Comparison of ENCODE assay signal across 22 mouse cellular contexts in the genomic region with DNA sequence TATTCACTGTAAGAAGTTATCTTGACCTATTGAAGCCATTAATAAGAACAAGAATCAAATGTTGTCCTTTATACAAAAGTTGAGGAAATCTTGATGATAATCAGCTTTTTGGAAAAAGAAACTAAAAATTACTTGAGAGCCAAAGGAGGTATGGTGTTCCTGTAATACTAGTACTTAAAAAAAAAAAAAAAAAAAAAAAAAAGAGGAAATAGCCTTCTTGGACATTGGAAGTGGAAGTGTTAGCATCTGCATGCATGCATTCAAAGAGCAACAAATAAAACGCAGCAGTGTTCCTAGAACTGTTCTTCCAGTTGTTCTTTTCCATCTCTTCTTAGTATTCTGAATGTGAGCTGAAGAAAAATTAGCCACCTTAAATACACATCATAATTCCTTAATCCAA. TPM values are rescaled to one million over a fixed set of nuclear protein-coding genes. Genes with fewer than 3 reads are reported as not detected.
DNase-seq lines count a peak whose midpoint lies in the region; ATAC-seq and TF ChIP-seq lines count a peak whose summit lies in the region.
"Had no signal": no experiment of that assay in that cellular context is flagged by ENCODE, and none has a peak within 500 bp of the region (broad histone marks: within the 10 kb centered on the region; RNA-seq: fewer than 3 reads in every experiment).

No protein-coding gene starts in this region.

- no peak for ATAC-seq in midbrain, embryonic 11.5 days (ENCODE audit: low FRiP score)
- ATAC-seq in midbrain, embryonic 15.5 days (replicated peaks): no peak
- ATAC-seq: activated CD4-positive, CD25-positive, alpha-beta regulatory T cell, adult 4 months; CD4-positive, CD25-positive, alpha-beta regulatory T cell, adult 4 months; forebrain, embryonic 13.5 days; forebrain, embryonic 15.5 days; forebrain, postnatal 0 days; Patski had no signal

- no peak overlapping the region for H3K4me3 ChIP-seq in midbrain, embryonic 11.5 days (ENCODE audit: low read depth, low read length)
- no peak overlapping the region for H3K4me3 ChIP-seq in midbrain, embryonic 15.5 days
- no peak overlapping the region for H3K4me3 ChIP-seq in bone marrow macrophage, adult 2 months (ENCODE audit: insufficient read depth, low read length)
- no peak overlapping the region for H3K4me3 ChIP-seq in macrophage (ENCODE audit: inconsistent target)
- H3K4me3 ChIP-seq: embryonic facial prominence, embryonic 10.5 days; embryonic facial prominence, embryonic 12.5 days; forebrain, embryonic 13.5 days; forebrain, embryonic 15.5 days had no signal

- 90% methylated on average over 1 of the region's 1 CpGs for WGBS in midbrain, embryonic 11.5 days
- 96% methylated on average over 1 of the region's 1 CpGs for WGBS in midbrain, embryonic 15.5 days
- 33% methylated on average over 1 of the region's 1 CpGs for WGBS in macrophage (ENCODE audit: missing documents)

- intact Hi-C loops in gastrocnemius, postnatal 14 days (cut with DNase I; ENCODE audit: low total_unique reads): no loop called here

- no peak overlapping the region for H3K9ac ChIP-seq in midbrain, embryonic 11.5 days (ENCODE audit: low read length)
- no peak overlapping the region for H3K9ac ChIP-seq in midbrain, embryonic 15.5 days
- H3K9ac ChIP-seq: embryonic facial prominence, embryonic 12.5 days; forebrain, embryonic 13.5 days; forebrain, embryonic 15.5 days; forebrain, postnatal 0 days had no signal

- no peak for TF ChIP-seq CTCF in bone marrow macrophage, adult 2 months (IDR thresholded peaks at IDR 0.05; ENCODE audit: low read depth, low read length)

- H3K9me3 ChIP-seq in midbrain, embryonic 11.5 days (ENCODE audit: control insufficient read depth, low read length): no peaks in the 10 kb centered on the region
- no peaks in the 10 kb centered on the region for H3K9me3 ChIP-seq in midbrain, embryonic 15.5 days
- H3K9me3 ChIP-seq: embryonic facial prominence, embryonic 10.5 days; embryonic facial prominence, embryonic 12.5 days; forebrain, embryonic 13.5 days; forebrain, embryonic 15.5 days had no signal

- no peaks in the 10 kb centered on the region for H3K79me2 ChIP-seq in macrophage (ENCODE audit: inconsistent target)

- H3K36me3 ChIP-seq in midbrain, embryonic 11.5 days (ENCODE audit: control insufficient read depth, insufficient read depth, low read length): no peaks in the 10 kb centered on the region
- no peaks in the 10 kb centered on the region for H3K36me3 ChIP-seq in midbrain, embryonic 15.5 days (replicated peaks)
- no peaks in the 10 kb centered on the region for H3K36me3 ChIP-seq in macrophage (ENCODE audit: inconsistent target)
- H3K36me3 ChIP-seq: embryonic facial prominence, embryonic 12.5 days; forebrain, embryonic 15.5 days had no signal

- DNase-seq in midbrain, embryonic 11.5 days (ENCODE audit: low spot score, missing footprints): peak; percentile 45
- DNase-seq in gastrocnemius, postnatal 14 days: no peak
- DNase-seq in embryo, embryonic 10.5 days (ENCODE audit: low spot score): no peak
- DNase-seq: adrenal gland, adult 8-10 months; adrenal gland, postnatal 25 days; B cell, adult 2 months; cerebellum, adult 11-12 months; cerebellum, adult 2 months; cerebellum, adult 9-10 months; cerebellum, postnatal 10 days; cerebellum, postnatal 36 days; forebrain, postnatal 0 days had no signal

- no peaks in the 10 kb centered on the region for H3K4me1 ChIP-seq in midbrain, embryonic 11.5 days (ENCODE audit: control insufficient read depth, insufficient read depth, low read length)
- no peaks in the 10 kb centered on the region for H3K4me1 ChIP-seq in midbrain, embryonic 15.5 days
- peaks cover 28% of the 10 kb centered on the region for H3K4me1 ChIP-seq in bone marrow macrophage, adult 2 months (ENCODE audit: control insufficient read depth, insufficient read depth, low read length)
- H3K4me1 ChIP-seq: embryonic facial prominence, embryonic 10.5 days; embryonic facial prominence, embryonic 12.5 days; forebrain, embryonic 15.5 days had no signal

- H3K27me3 ChIP-seq in midbrain, embryonic 11.5 days (ENCODE audit: control insufficient read depth, insufficient read depth, low read length): no peaks in the 10 kb centered on the region
- H3K27me3 ChIP-seq in midbrain, embryonic 15.5 days (replicated peaks): no peaks in the 10 kb centered on the region
- H3K27me3 ChIP-seq: embryonic facial prominence, embryonic 12.5 days; forebrain, embryonic 13.5 days; forebrain, embryonic 15.5 days; Patski had no signal

- H3K4me2 ChIP-seq in midbrain, embryonic 11.5 days: no peak overlapping the region
- no peak overlapping the region for H3K4me2 ChIP-seq in midbrain, embryonic 15.5 days
- H3K4me2 ChIP-seq: embryonic facial prominence, embryonic 12.5 days; forebrain, embryonic 13.5 days; forebrain, embryonic 15.5 days had no signal

- H3K27ac ChIP-seq in midbrain, embryonic 11.5 days (ENCODE audit: low read depth, low read length): no peak overlapping the region
- H3K27ac ChIP-seq in midbrain, embryonic 15.5 days: no peak overlapping the region
- H3K27ac ChIP-seq in bone marrow macrophage, adult 2 months (ENCODE audit: insufficient read depth, low read depth, low read length): peak overlapping the region; percentile 82; the same call in 1 of the 2 replicates
- peak overlapping the region; percentile 89 for H3K27ac ChIP-seq in macrophage
- H3K27ac ChIP-seq: embryonic facial prominence, embryonic 10.5 days; embryonic facial prominence, embryonic 12.5 days; forebrain, embryonic 13.5 days; forebrain, embryonic 15.5 days had no signal

- TF ChIP-seq POLR2A in bone marrow macrophage, adult 2 months (IDR thresholded peaks at IDR 0.05; ENCODE audit: borderline replicate concordance, low read depth, low read length): no peak

RNA-seq across cellular contexts. Expression of a gene that starts 25.9 kb away (rescaled TPM):
- 20.6 and 24.5 TPM in 2 replicates for polyA plus RNA-seq in midbrain, embryonic 11.5 days (2014; fragmentation: Nextera tagmentation; extraction: Ambion mirVana)
- 15.2 and 17.5 TPM in 2 replicates for polyA plus RNA-seq in midbrain, embryonic 15.5 days (2015; fragmentation: Nextera tagmentation; extraction: Ambion mirVana)
- 2.8 and 3.9 TPM in 2 replicates for polyA plus RNA-seq in bone marrow macrophage, adult 2 months (2012; ENCODE audit: insufficient read depth, insufficient read length, missing spikeins)
- total RNA-seq in macrophage (2018; cell fraction: chromatin; rRNA removed): 10 to 100 TPM in 19 of 26 experiments, 1 to 10 TPM in 7; 3.2 to 35.9 (median 18.5) TPM
- total RNA-seq in macrophage (2018; cell fraction: cytosol; rRNA removed): 1 to 10 TPM; 1.6 to 4.9 (median 2.9) TPM
- total RNA-seq in macrophage (2018; cell fraction: nucleus; rRNA removed): 10 to 100 TPM in 12 of 26 experiments, 1 to 10 TPM in 14; 1.8 to 31.1 (median 8.3) TPM
- polyA plus RNA-seq in macrophage (2018): 3.4 to 4.5 TPM (median 3.9 TPM) in 3 replicates
- total RNA-seq in gastrocnemius, postnatal 14 days (2021): 1 to 10 TPM; 8.6 to 8.7 TPM

Comparison
In these comparisons a context has a peak if more than half of its experiments do, and no peak if none do; other contexts are left out.
1. H3K27ac ChIP-seq: peak in bone marrow macrophage, adult 2 months (single experiment) and macrophage (single experiment); none in midbrain, embryonic 11.5 days (single experiment) and midbrain, embryonic 15.5 days (single experiment).